Comparison of ENCODE assay signal across 8 mouse cellular contexts in genomic region chr12:70110375-70111116, GRCm38 (mm10). TPM values are rescaled to one million over a fixed set of nuclear protein-coding genes. Genes with fewer than 3 reads are reported as not detected.
DNase-seq lines count a peak whose midpoint lies in the region; ATAC-seq and TF ChIP-seq lines count a peak whose summit lies in the region.

No protein-coding gene starts in this region.

- peaks cover 28% of the 10 kb centered on the region for H3K4me1 ChIP-seq in limb, embryonic 15.5 days

- H3K4me3 ChIP-seq in left cerebral cortex, adult 2 months, result peak overlapping the region; percentile 88
- peak overlapping the region; percentile 89 for H3K4me3 ChIP-seq in limb, embryonic 15.5 days

- no peaks in the 10 kb centered on the region for H3K36me3 ChIP-seq in limb, embryonic 15.5 days

- intact Hi-C loops in left cerebral cortex, adult 2 months (cut with DNase I), result loop anchor here (5.0 to 10.0 kb wide), 3 partner anchors 37 to 294 kb away; partner anchors contain the start of gene Trim9
- intact Hi-C loops in left cerebral cortex, postnatal 4 days (cut with DNase I), result no loop called here

- H3K27me3 ChIP-seq in limb, embryonic 15.5 days, result no peaks in the 10 kb centered on the region

- peak; percentile 53 for DNase-seq in left cerebral cortex, adult 2 months (ENCODE audit: extremely low spot score in 1 of 2, low spot score in 2 of 2)
- DNase-seq in left cerebral cortex, postnatal 4 days, result no peak
- DNase-seq in brain, adult 2 months (ENCODE audit: low read depth, low spot score), result peak; percentile 87
- peak; percentile 17 to 53 for DNase-seq in frontal cortex, postnatal 25 days (ENCODE audit: low spot score in 2 of 2)
- peak; percentile 62 to 75 for DNase-seq in right cerebral cortex, postnatal 36 days (ENCODE audit: low spot score in 2 of 2)
- DNase-seq in B cell, adult 2 months, result no peak
- no peak for DNase-seq in kidney, postnatal 25 days

- 12% methylated on average over 23 of the region's 23 CpGs for WGBS in limb, embryonic 15.5 days

- peak overlapping the region; percentile 98 for H3K27ac ChIP-seq in left cerebral cortex, adult 2 months
- peak overlapping the region; percentile 71; the same call in 1 of the 2 replicates for H3K27ac ChIP-seq in limb, embryonic 15.5 days

- ATAC-seq in limb, embryonic 15.5 days (ENCODE audit: insufficient number of reproducible peaks, low FRiP score, low TSS enrichment, low read depth), result no peak

- H3K4me2 ChIP-seq in limb, embryonic 15.5 days, result peak overlapping the region; percentile 94

- TF ChIP-seq CTCF in left cerebral cortex, adult 2 months (IDR thresholded peaks at IDR 0.05), result no peak

- no peaks in the 10 kb centered on the region for H3K9me3 ChIP-seq in limb, embryonic 15.5 days

- peak overlapping the region; percentile 79 for H3K9ac ChIP-seq in limb, embryonic 15.5 days

RNA-seq across cellular contexts. Expression of gene Nin, which starts 3.0 kb away (rescaled TPM):
- total RNA-seq in left cerebral cortex, adult 2 months (2021), result 10 to 100 TPM; 67.4 to 82.6 TPM
- 10 to 100 TPM; 86.3 to 88.1 TPM for total RNA-seq in left cerebral cortex, postnatal 4 days (2021)
- polyA plus RNA-seq in limb, embryonic 15.5 days (2015; fragmentation: Nextera tagmentation; extraction: Ambion mirVana), result 9.3 and 10.1 TPM in 2 replicates

RNA-seq across cellular contexts. Expression of gene Abhd12b, which starts 43.4 kb away (rescaled TPM):
- under 1 TPM; 0.14 to 0.37 TPM for total RNA-seq in left cerebral cortex, adult 2 months (2021)
- total RNA-seq in left cerebral cortex, postnatal 4 days (2021), result not detected
- polyA plus RNA-seq in limb, embryonic 15.5 days (2015; fragmentation: Nextera tagmentation; extraction: Ambion mirVana), result 0.15 and 0.35 TPM in 2 replicates

Comparison
In these comparisons a context has a peak if more than half of its experiments do, and no peak if none do; other contexts are left out.
1. DNase-seq: peak in left cerebral cortex, adult 2 months (2 of 2), brain, adult 2 months (single experiment), frontal cortex, postnatal 25 days (2 of 2) and right cerebral cortex, postnatal 36 days (2 of 2); none in left cerebral cortex, postnatal 4 days (single experiment), B cell, adult 2 months (0 of 2) and kidney, postnatal 25 days (0 of 2).